Mouse (Mus musculus): Measurements from ENCODE around the gene Slc6a13.

The Slc6a13 gene

GRCm38 (mm10) chr6:121326486-121327069 is 26.6 kb downstream of the Slc6a13 start:
- no peak for DNase-seq (ENCODE audit: low read depth, low spot score)

DNA sequence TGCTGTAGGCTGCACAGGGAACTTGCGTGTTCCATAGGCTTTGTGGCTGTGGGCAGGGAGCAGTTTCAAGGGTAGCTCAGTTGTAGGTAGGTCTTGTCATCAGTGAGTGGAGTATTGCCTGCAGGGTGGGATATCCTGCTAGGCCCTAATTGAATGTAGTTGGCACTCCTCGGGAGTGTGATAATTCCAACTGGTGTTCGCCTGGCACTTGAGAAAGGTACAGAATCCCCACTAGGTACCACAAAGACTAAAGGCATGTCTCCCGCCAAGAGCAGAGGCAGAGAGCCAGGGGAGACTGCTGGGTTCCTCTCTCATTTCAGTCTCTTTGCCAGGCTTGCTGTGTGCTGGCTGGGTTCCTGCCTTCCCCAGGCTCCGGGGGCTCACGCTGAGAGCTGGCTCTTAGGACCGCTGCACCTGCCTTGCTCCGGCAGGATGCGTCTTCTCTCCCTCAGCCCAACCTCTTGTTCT is 28.4 kb downstream of the Slc6a13 start:
- no peak for DNase-seq (ENCODE audit: low read depth, low spot score)

GRCm38 (mm10) chr6:121329848-121330508 is 30.0 kb downstream of the Slc6a13 start:
- DNase-seq (ENCODE audit: low read depth, low spot score) = peak; percentile 50

DNA sequence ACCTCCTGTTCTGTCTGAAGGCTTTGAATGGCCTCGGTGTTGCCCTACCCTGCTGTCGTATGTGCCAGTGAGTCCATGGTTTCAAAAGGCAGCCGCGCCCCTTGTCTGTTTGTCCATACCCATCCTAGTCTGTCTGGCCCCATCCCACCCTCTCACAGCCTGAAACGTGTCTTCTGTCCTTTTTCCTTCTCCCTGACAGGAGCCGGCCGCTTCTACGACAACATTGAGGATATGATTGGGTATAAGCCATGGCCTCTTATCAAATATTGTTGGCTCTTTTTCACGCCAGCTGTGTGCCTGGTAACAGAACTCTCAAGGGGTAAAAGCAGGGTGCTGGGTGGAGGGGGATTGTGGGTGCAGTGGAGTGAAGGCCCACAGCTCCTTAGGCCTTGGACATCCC is 35.8 kb downstream of the Slc6a13 start:
- no peak for DNase-seq (ENCODE audit: low read depth, low spot score)

DNA sequence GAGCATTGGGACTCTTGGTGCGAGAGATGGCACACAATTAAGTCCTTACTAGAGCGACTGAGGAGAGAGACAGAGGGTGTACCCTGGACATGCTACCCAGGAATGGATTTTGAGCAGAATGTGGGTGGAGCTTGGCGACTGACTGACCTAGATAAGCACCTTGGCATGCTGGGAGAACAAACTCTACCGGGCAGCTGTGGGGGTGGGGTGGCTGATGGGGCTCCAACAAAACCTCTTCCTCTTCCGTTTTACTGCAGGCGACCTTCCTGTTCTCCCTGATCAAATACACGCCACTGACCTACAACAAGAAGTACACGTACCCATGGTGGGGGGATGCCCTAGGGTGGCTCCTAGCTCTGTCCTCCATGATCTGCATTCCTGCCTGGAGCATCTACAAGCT is 36.5 kb downstream of the Slc6a13 start:
- DNase-seq (ENCODE audit: low read depth, low spot score) = no peak

- DNase-seq (ENCODE audit: low read depth, low spot score) = no peak
Measured at GRCm38 (mm10) chr6:121337229-121337628, 37.2 kb downstream of the Slc6a13 start.

DNA sequence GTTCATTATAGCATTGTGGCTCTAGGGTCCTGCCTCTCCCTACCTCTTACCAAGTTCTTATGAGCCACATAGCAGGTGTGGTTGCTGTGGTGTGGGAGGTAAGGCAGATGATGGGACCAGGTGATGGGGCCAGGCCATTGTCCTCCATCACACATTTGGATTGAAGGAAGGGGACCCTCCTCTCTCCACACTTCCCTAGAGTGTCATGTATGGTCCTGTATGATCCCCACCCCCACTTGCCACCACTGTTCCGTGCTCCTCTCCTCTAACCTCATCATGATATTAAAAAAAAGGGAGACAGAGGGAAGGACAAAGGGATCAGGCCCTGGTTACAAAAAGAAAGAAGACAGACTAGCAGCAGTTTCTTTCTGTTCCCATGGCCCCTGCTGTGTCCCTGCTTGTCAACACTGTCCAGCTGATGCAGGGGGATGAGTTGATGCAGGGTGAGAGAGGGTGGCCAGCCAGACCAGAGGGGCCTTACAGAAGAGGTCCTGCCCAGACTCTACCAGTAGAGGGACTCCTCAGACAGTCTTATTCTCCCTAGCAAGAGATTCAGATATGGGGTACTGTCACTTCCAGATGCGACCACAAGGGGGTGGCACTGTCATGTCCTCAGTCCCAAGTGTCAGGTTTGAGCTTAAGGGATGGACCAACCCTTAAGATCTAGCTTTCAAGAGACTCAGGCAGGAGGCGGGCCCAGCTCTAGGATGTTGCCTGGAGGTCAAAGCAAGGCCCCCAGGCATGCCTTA is 37.9 kb downstream of the Slc6a13 start:
- peak; percentile 93 for DNase-seq (ENCODE audit: low read depth, low spot score)

DNA sequence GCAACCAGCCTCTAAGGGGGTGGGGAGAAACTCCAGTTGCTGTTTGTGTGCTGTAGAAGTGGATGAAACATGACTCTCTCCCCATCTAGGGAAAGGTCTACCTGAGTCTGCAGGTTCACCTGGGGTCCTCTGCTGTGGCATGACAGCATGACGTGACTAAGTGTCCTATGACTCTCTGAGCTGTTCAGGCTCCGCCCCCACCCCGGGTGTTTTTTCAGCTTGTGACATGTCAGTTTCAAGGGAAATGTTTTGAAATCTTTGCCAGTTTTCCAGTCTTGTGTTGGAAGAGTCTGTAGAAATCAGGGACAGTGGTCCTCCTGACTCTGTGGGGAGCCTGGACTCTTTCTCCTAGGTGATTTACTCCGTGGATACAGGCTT is 38.5 kb downstream of the Slc6a13 start:
- DNase-seq (ENCODE audit: low read depth, low spot score) = no peak

DNA sequence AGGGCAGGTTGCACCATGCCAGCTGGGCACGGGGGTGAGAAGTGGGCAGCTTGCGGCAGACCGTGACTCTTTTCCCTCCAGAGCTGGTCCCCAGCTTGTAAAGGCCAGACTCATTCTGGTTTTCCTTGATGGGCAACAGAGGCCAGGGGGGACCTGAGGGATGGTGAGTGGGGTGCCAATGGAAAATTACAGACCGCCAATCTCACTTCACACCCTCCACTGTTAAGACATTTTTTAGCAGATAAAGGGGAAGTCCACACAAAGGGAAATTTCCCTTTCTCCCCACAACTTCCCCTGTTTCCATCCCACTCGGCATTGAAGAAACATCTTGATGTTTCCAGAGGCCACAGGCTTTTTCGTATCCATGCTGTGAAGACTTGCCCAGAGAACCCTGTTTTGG is 41.6 kb downstream of the Slc6a13 start:
- no peak for DNase-seq (ENCODE audit: low read depth, low spot score)

GRCm38 (mm10) chr6:121343026-121343770 is 43.2 kb downstream of the Slc6a13 start, which contains the start of gene Slc6a12:
TSS of gene Slc6a12 (plus strand) at chr6:121343076.
- no peak for DNase-seq (ENCODE audit: low read depth, low spot score)

GRCm38 (mm10) chr6:121343771-121344123 is 43.7 kb downstream of the Slc6a13 start:
- no peak for DNase-seq (ENCODE audit: low read depth, low spot score)

DNA sequence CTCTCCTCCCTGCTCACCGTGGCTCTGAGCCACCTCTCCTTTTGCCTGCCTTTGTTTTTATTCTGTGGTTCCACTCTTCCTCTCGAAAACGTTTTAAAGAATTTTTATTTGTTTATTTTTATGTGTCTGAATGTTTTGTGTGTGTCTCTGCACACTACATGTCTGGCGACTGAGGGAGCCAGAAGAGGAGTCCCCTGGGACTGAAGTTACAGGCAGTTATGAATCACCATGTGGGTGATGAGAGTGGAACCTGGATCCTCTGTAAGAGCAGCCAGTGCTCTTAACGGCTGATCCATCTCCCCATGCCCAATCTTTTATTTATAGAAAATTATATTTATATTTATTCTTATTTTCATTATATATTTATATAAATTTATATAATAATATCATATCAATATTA is 44.3 kb downstream of the Slc6a13 start:
- DNase-seq (ENCODE audit: low read depth, low spot score) = no peak

GRCm38 (mm10) chr6:121346428-121346827 is 46.4 kb downstream of the Slc6a13 start:
- DNase-seq (ENCODE audit: low read depth, low spot score) = no peak

DNA sequence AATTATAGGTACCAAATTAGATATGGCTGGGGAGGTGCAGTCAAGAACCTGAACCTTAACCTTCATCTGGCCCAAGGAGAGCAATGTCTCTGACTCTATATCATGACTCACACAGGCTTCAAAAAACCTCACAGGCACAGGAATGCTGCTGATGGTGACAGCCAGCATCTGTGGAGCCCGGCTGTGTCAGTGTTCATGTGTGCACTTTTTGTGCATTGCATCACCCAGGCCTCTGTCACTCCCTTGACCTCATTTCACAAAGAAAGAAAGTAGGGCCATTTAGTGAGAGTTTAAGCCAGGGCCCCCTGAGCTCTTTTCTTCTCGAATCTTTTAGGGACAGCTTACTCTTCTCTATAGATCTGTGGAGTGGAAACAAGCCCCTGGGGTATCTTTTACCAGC is 52.2 kb downstream of the Slc6a13 start:
- DNase-seq (ENCODE audit: low read depth, low spot score) = no peak

- DNase-seq (ENCODE audit: low read depth, low spot score) = no peak
Measured at GRCm38 (mm10) chr6:121356041-121356440, 56.0 kb downstream of the Slc6a13 start.

- no peak for DNase-seq (ENCODE audit: low read depth, low spot score)
Measured at GRCm38 (mm10) chr6:121357232-121357631, 57.2 kb downstream of the Slc6a13 start.

DNA sequence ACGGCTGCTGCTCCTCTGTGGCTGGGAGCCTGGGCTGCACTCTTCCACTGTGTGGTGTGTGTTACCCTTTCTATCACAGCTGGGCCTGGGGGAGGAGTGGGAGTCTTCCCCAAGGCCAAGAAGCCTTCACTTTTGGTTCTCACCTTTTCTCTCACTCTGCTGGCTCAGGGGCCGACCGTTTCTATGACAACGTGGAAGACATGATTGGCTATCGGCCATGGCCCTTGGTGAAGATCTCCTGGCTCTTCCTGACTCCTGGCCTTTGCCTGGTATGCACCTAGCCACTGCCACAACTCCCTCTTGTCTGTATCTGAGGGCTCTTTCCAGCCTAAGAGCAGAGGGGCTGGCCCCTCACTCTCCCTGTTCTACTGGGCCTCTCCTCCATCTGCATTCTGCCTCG is 63.0 kb downstream of the Slc6a13 start:
- DNase-seq (ENCODE audit: low read depth, low spot score) = no peak

DNA sequence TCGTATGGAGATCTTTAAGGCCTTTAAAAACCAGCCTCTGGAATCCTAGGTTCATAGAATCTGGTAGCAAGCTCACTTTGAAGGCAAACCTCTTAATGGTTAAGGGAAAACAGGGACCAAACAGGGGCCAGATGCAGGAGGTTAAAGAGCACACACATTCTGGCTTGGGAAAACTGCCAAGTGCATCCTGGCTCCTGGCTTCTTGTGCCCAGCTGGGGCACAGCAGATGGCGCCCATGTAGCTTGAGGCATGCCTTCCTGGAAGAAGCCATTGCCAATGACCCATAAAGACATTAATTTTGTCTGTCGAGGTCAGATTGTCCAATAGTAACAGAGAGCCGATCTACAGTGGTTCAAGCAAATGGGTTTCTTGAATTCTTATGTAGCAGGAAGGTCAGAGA is 63.9 kb downstream of the Slc6a13 start:
- DNase-seq (ENCODE audit: low read depth, low spot score) = no peak

- DNase-seq (ENCODE audit: low read depth, low spot score) = peak; percentile 41
Measured at GRCm38 (mm10) chr6:121366537-121366936, 66.5 kb downstream of the Slc6a13 start.

DNA sequence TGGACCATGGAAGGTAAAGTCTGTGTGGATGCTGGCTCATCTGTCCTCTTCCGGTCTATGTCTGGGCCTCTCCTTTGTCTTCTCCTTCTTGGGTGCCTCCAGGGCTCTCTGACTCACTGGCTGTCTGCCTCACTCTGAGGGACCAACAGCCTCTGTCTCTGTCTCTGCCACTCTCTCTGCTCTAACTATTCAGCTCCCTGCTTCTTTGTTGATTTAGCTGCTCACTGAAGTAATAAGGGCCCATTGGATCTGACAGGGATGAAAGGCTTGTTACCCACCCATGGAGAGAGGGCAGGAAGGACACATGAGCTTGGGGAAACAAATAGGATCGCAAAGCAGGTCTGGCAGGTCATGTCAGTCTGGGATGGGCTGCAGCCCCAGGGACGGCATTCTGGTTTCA is 67.1 kb downstream of the Slc6a13 start:
- DNase-seq (ENCODE audit: low read depth, low spot score) = no peak

DNA sequence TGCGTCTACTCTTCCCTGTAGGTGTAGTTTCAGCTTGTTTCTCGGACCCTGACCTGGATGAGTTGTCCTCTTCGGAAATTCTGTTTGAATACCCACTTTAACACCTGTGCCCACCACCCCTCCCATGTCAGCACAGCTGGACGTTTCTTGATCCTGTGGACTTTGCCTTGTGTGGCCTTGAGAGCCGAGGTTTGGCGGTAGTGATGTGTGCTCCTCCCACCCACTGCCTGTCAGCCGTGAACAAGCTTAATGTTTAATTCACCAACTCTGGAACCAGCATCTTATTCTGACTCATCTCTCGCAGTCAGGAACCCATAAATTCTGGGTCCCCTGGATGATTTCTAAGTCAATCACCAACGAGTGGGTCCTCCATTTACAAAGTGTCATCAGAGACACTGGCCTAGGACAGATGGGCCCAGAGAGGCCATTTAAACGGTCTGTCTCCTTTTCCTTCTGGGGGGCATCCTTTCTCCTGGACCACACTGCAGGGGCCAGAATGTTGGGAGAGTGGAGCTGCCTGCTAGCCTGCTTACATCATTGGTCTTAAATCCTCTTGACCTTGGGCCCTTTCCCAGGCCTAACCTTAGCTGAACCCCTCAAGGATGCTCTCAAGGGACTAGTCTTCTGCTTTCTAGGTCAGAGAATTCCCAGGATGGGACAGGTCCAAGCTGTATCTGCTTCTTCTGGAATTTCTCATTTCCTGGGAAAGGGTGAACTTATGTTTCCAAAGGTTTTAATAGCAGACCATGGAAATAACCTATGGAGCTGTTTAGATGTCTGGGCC is 71.4 kb downstream of the Slc6a13 start:
- no peak for DNase-seq (ENCODE audit: low read depth, low spot score)
